Mouse (Mus musculus): Measurements from ENCODE around the gene T2.

GRCm38 (mm10) chr17:8433978-8434960, 78.5 kb downstream of the T2 start, which contains the start of gene T:
- TF ChIP-seq CTCF (IDR thresholded peaks at IDR 0.05; ENCODE audit: extremely low read depth, insufficient read depth, insufficient read length, insufficient replicate concordance) (no peak), POLR2A (IDR thresholded peaks at IDR 0.05; ENCODE audit: low read depth, low read length) (no peak)
